Mouse (Mus musculus): ENCODE data around the gene Dnajc27. TPM values are rescaled to one million over a fixed set of nuclear protein-coding genes. Genes with fewer than 3 reads are reported as not detected.

Dnajc27 gene
- total and polyA plus RNA-seq, 3 experiments, result 7.0 to 9.7 (median 8.3) TPM

- WGBS, result 79% methylated on average over 9 of the region's 9 CpGs
These were observed 10.7 kb upstream of the Dnajc27 start for GRCm38 (mm10) chr12:4071671-4072070.

GRCm38 (mm10) chr12:4075407-4075806 lies 7.0 kb upstream of the Dnajc27 start:
- Histone ChIP-seq H3K27me3 (ENCODE audit: control insufficient read depth, insufficient read depth, low read length) (peaks cover 2% of the 10 kb centered on the region; the same call in 1 of the 2 replicates), H3K27ac (no peak overlapping the region), H3K36me3 (ENCODE audit: control insufficient read depth, insufficient read depth, low read length) (no peaks in the 10 kb centered on the region), H3K4me3 (no peak overlapping the region), H3K4me1 (ENCODE audit: control insufficient read depth, insufficient read depth, low read length) (no peaks in the 10 kb centered on the region), H3K9ac (ENCODE audit: low read depth, low read length) (no peak overlapping the region), H3K79me2 (replicated peaks; ENCODE audit: control insufficient read depth, insufficient read depth, low read length) (no peaks in the 10 kb centered on the region)
- WGBS, result 51% methylated on average over 8 of the region's 8 CpGs
- no peak for TF ChIP-seq EP300 (IDR thresholded peaks at IDR 0.05; ENCODE audit: insufficient read depth, low read depth, low read length)
- TF ChIP-seq POLR2A (IDR thresholded peaks at IDR 0.05; ENCODE audit: insufficient read depth, low read depth, low read length), result no peak
- no peak for TF ChIP-seq CTCF (IDR thresholded peaks at IDR 0.05)
- DNase-seq, result no peak
- intact Hi-C loops (cut with DNase I), result no loop called here

More at GRCm38 (mm10) chr12:4071671-4072070, 10.7 kb upstream of the Dnajc27 start:
- Histone ChIP-seq H3K4me3 (no peak overlapping the region), H3K36me3 (ENCODE audit: control insufficient read depth, insufficient read depth, low read length) (no peaks in the 10 kb centered on the region), H3K9ac (ENCODE audit: low read depth, low read length) (no peak overlapping the region), H3K27ac (no peak overlapping the region), H3K79me2 (replicated peaks; ENCODE audit: control insufficient read depth, insufficient read depth, low read length) (no peaks in the 10 kb centered on the region), H3K4me1 (ENCODE audit: control insufficient read depth, insufficient read depth, low read length) (no peaks in the 10 kb centered on the region), H3K27me3 (ENCODE audit: control insufficient read depth, insufficient read depth, low read length) (peaks cover 2% of the 10 kb centered on the region; the same call in 1 of the 2 replicates)
- no peak for TF ChIP-seq CTCF (IDR thresholded peaks at IDR 0.05)
- no peak for TF ChIP-seq EP300 (IDR thresholded peaks at IDR 0.05; ENCODE audit: insufficient read depth, low read depth, low read length)
- TF ChIP-seq POLR2A (IDR thresholded peaks at IDR 0.05; ENCODE audit: insufficient read depth, low read depth, low read length), result no peak
- no peak for DNase-seq
- intact Hi-C loops (cut with DNase I), result no loop called here

GRCm38 (mm10) chr12:4076383-4076782 lies 6.0 kb upstream of the Dnajc27 start:
- intact Hi-C loops (cut with DNase I), result no loop called here
- Histone ChIP-seq H3K79me2 (replicated peaks; ENCODE audit: control insufficient read depth, insufficient read depth, low read length) (no peaks in the 10 kb centered on the region), H3K4me3 (no peak overlapping the region), H3K27ac (no peak overlapping the region), H3K4me1 (ENCODE audit: control insufficient read depth, insufficient read depth, low read length) (no peaks in the 10 kb centered on the region), H3K36me3 (ENCODE audit: control insufficient read depth, insufficient read depth, low read length) (no peaks in the 10 kb centered on the region), H3K9ac (ENCODE audit: low read depth, low read length) (no peak overlapping the region), H3K27me3 (ENCODE audit: control insufficient read depth, insufficient read depth, low read length) (peaks cover 2% of the 10 kb centered on the region; the same call in 1 of the 2 replicates)
- TF ChIP-seq CTCF (IDR thresholded peaks at IDR 0.05) (no peak), POLR2A (IDR thresholded peaks at IDR 0.05; ENCODE audit: insufficient read depth, low read depth, low read length) (no peak), EP300 (IDR thresholded peaks at IDR 0.05; ENCODE audit: insufficient read depth, low read depth, low read length) (no peak)
- DNase-seq, result no peak

GRCm38 (mm10) chr12:4078069-4078468 lies 4.3 kb upstream of the Dnajc27 start:
- intact Hi-C loops (cut with DNase I), result no loop called here
- TF ChIP-seq EP300 (IDR thresholded peaks at IDR 0.05; ENCODE audit: insufficient read depth, low read depth, low read length) (no peak), POLR2A (IDR thresholded peaks at IDR 0.05; ENCODE audit: insufficient read depth, low read depth, low read length) (no peak), CTCF (IDR thresholded peaks at IDR 0.05) (no peak)
- no peaks in the 10 kb centered on the region for H3K36me3 ChIP-seq (ENCODE audit: control insufficient read depth, insufficient read depth, low read length)
- H3K4me3 ChIP-seq, result no peak overlapping the region
- H3K27ac ChIP-seq, result no peak overlapping the region
- no peaks in the 10 kb centered on the region for H3K79me2 ChIP-seq (replicated peaks; ENCODE audit: control insufficient read depth, insufficient read depth, low read length)
- no peak overlapping the region for H3K9ac ChIP-seq (ENCODE audit: low read depth, low read length)
- H3K27me3 ChIP-seq (ENCODE audit: control insufficient read depth, insufficient read depth, low read length), result peaks cover 2% of the 10 kb centered on the region; the same call in 1 of the 2 replicates
- no peak for DNase-seq
- 42% methylated on average over 1 of the region's 1 CpGs for WGBS
- H3K4me1 ChIP-seq (ENCODE audit: control insufficient read depth, insufficient read depth, low read length), result peaks cover 3% of the 10 kb centered on the region

GRCm38 (mm10) chr12:4080311-4080710 lies 2.1 kb upstream of the Dnajc27 start:
- DNase-seq, result peak; percentile 55 to 86
- no peak overlapping the region for H3K9ac ChIP-seq (ENCODE audit: low read depth, low read length)
- no peaks in the 10 kb centered on the region for H3K79me2 ChIP-seq (replicated peaks; ENCODE audit: control insufficient read depth, insufficient read depth, low read length)
- no peaks in the 10 kb centered on the region for H3K36me3 ChIP-seq (ENCODE audit: control insufficient read depth, insufficient read depth, low read length)
- H3K4me1 ChIP-seq (ENCODE audit: control insufficient read depth, insufficient read depth, low read length), result peaks cover 3% of the 10 kb centered on the region
- intact Hi-C loops (cut with DNase I), result loop anchor here (1.0 to 5.0 kb wide), 3 partner anchors 42 to 418 kb away; partner anchors contain the start of gene Efr3b
- no peak overlapping the region for H3K4me3 ChIP-seq
- 0% methylated on average over 2 of the region's 2 CpGs for WGBS
- no peaks in the 10 kb centered on the region for H3K27me3 ChIP-seq (ENCODE audit: control insufficient read depth, insufficient read depth, low read length)
- peak; percentile 95 for TF ChIP-seq CTCF (IDR thresholded peaks at IDR 0.05)
- TF ChIP-seq POLR2A (IDR thresholded peaks at IDR 0.05; ENCODE audit: insufficient read depth, low read depth, low read length), result no peak
- no peak overlapping the region for H3K27ac ChIP-seq

- Histone ChIP-seq H3K9ac (ENCODE audit: low read depth, low read length) (no peak overlapping the region), H3K27me3 (ENCODE audit: control insufficient read depth, insufficient read depth, low read length) (no peaks in the 10 kb centered on the region), H3K79me2 (replicated peaks; ENCODE audit: control insufficient read depth, insufficient read depth, low read length) (no peaks in the 10 kb centered on the region), H3K4me3 (no peak overlapping the region), H3K4me1 (ENCODE audit: control insufficient read depth, insufficient read depth, low read length) (peaks cover 3% of the 10 kb centered on the region), H3K27ac (no peak overlapping the region; the same call in 1 of the 2 replicates), H3K36me3 (ENCODE audit: control insufficient read depth, insufficient read depth, low read length) (no peaks in the 10 kb centered on the region)
- DNase-seq, result no peak
- intact Hi-C loops (cut with DNase I), result loop anchor here (5.0 kb wide), 1 partner anchor 421 kb away; no protein-coding TSS in a partner anchor
- TF ChIP-seq POLR2A (IDR thresholded peaks at IDR 0.05; ENCODE audit: insufficient read depth, low read depth, low read length), result no peak
- no peak for TF ChIP-seq CTCF (IDR thresholded peaks at IDR 0.05)
- TF ChIP-seq EP300 (IDR thresholded peaks at IDR 0.05; ENCODE audit: insufficient read depth, low read depth, low read length), result no peak
- 62% methylated on average over 8 of the region's 8 CpGs for WGBS
These were observed 1.1 kb downstream of the Dnajc27 start for GRCm38 (mm10) chr12:4083441-4083840.
